Mouse (Mus musculus) common myeloid progenitor, adult 5-6 weeks (primary cell): ENCODE results near the gene Ate1. TPM values are rescaled to one million over a fixed set of nuclear protein-coding genes. Genes with fewer than 3 reads are reported as not detected.
"Not testable (repeated sequence)": the region's sequence is repeated elsewhere in the genome, so short reads cannot be mapped to it uniquely, and the experiment has no call there.

Experiments
- ATAC-seq: replicated peaks from 2 replicates; pipeline ENCODE4 v1.8.0; 2016; ENCODE audit warnings: low read depth, mild to moderate bottlenecking, moderate TSS enrichment, inconsistent platforms; ENCODE audit not compliant: poor library complexity, severe bottlenecking
- total RNA-seq: library from RNA; stranded (forward); fragments of 200-1000, 187-1606 nt; gene quantifications from 2 replicates; pipeline ENCODE4 v1.2.3, GENCODE M21; 2017

The Ate1 gene
- total RNA-seq, 1 experiment from 2014 or later, result 70.1 TPM

- no peak for ATAC-seq
These were observed 94.2 kb downstream of the Ate1 start for GRCm38 (mm10) chr7:130425991-130426390.

GRCm38 (mm10) chr7:130419961-130420360 lies 100.2 kb downstream of the Ate1 start:
- no peak for ATAC-seq

GRCm38 (mm10) chr7:130407622-130408021 lies 112.5 kb downstream of the Ate1 start:
- ATAC-seq, result no peak

GRCm38 (mm10) chr7:130403346-130403745 lies 116.8 kb downstream of the Ate1 start:
- ATAC-seq, result no peak

GRCm38 (mm10) chr7:130394697-130395096 lies 125.5 kb downstream of the Ate1 start:
- no peak for ATAC-seq

- not testable (repeated sequence) for ATAC-seq
These were observed 130.1 kb downstream of the Ate1 start for GRCm38 (mm10) chr7:130390060-130390459.

- ATAC-seq, result no peak
These were observed 133.9 kb downstream of the Ate1 start for GRCm38 (mm10) chr7:130386308-130386707.

- ATAC-seq, result no peak
These were observed 134.4 kb downstream of the Ate1 start for GRCm38 (mm10) chr7:130385732-130386294.

GRCm38 (mm10) chr7:130382126-130382525 lies 138.0 kb downstream of the Ate1 start:
- no peak for ATAC-seq

GRCm38 (mm10) chr7:130381387-130381951 lies 138.7 kb downstream of the Ate1 start:
- ATAC-seq, result no peak

- no peak for ATAC-seq
These were observed 139.3 kb downstream of the Ate1 start for GRCm38 (mm10) chr7:130380769-130381355.

- no peak for ATAC-seq
These were observed 139.8 kb downstream of the Ate1 start for GRCm38 (mm10) chr7:130380367-130380766.

GRCm38 (mm10) chr7:130379886-130380285 lies 140.3 kb downstream of the Ate1 start:
- no peak for ATAC-seq

GRCm38 (mm10) chr7:130378308-130378707 lies 141.9 kb downstream of the Ate1 start:
- peak; percentile 77 for ATAC-seq

GRCm38 (mm10) chr7:130374311-130374710 lies 145.9 kb downstream of the Ate1 start:
- ATAC-seq, result no peak

GRCm38 (mm10) chr7:130368827-130369641 lies 151.1 kb downstream of the Ate1 start:
- no peak for ATAC-seq

GRCm38 (mm10) chr7:130368036-130368826 lies 151.9 kb downstream of the Ate1 start:
- ATAC-seq, result no peak

GRCm38 (mm10) chr7:130367222-130368035 lies 152.7 kb downstream of the Ate1 start:
- no peak for ATAC-seq

GRCm38 (mm10) chr7:130365711-130366110 lies 154.5 kb downstream of the Ate1 start:
- no peak for ATAC-seq
